In the genomic region with DNA sequence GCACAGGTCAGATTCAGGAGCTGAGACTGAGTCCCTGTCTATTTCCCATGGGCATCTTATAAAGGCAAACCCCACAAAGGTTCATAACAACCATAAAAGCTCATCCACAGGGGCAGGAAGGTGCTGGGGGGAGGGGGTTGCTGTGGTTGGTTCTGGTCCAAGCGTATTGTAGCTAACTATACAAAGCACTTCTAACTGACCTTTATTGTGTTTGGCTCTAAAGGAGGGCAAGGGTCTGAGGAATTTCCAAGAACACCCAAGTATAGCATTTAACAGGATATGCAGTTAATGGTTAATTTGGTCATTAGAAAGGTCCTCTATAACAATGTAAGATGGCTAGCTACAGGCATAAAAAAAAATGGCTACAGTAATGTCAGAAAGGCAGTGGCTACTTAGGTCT, we compare ENCODE assay signal across 30 mouse cellular contexts. TPM values are rescaled to one million over a fixed set of nuclear protein-coding genes. Genes with fewer than 3 reads are reported as not detected.
DNase-seq lines count a peak whose midpoint lies in the region; ATAC-seq and TF ChIP-seq lines count a peak whose summit lies in the region.
"Had no signal": no experiment of that assay in that cellular context is flagged by ENCODE, and none has a peak within 500 bp of the region (broad histone marks: within the 10 kb centered on the region; RNA-seq: fewer than 3 reads in every experiment).

No protein-coding gene starts in this region.

- WGBS in kidney, embryonic 15.5 days, result 87% methylated on average over 1 of the region's 1 CpGs

- no peak for TF ChIP-seq RAD21 in MEL (IDR thresholded peaks at IDR 0.05; ENCODE audit: low read depth, low read length)

- peak; percentile 64; the same call in 1 of the 2 replicates for ATAC-seq in kidney, embryonic 15.5 days (replicated peaks; ENCODE audit: low FRiP score)
- ATAC-seq in erythroid progenitor cell, adult 5-6 weeks (replicated peaks; ENCODE audit: low FRiP score, poor library complexity, severe bottlenecking), result no peak
- ATAC-seq: forebrain, embryonic 13.5 days; forebrain, embryonic 16.5 days; hindbrain, embryonic 16.5 days; intestine, embryonic 15.5 days; Patski had no signal

- no peaks in the 10 kb centered on the region for H3K36me3 ChIP-seq in kidney, embryonic 15.5 days
- peaks cover 27% of the 10 kb centered on the region for H3K36me3 ChIP-seq in E14TG2a.4 (ENCODE audit: insufficient read depth, low read length)
- H3K36me3 ChIP-seq in MEL (ENCODE audit: control insufficient read depth in 1 of 2, insufficient read depth in 2 of 2, low read length in 2 of 2), result no peaks in the 10 kb centered on the region; a peak in 3 of 4 replicates
- H3K36me3 ChIP-seq: embryonic facial prominence, embryonic 10.5 days; embryonic facial prominence, embryonic 13.5 days; forebrain, embryonic 10.5 days; heart, embryonic 12.5 days; hindbrain, embryonic 10.5 days; hindbrain, embryonic 13.5 days; intestine, embryonic 15.5 days had no signal

- H3K79me2 ChIP-seq in MEL (ENCODE audit: control insufficient read depth, insufficient read depth, low read length, poor library complexity), result no peaks in the 10 kb centered on the region

- H3K27ac ChIP-seq in kidney, embryonic 15.5 days, result no peak overlapping the region
- peak overlapping the region; percentile 28; the same call in 1 of the 2 replicates for H3K27ac ChIP-seq in MEL (ENCODE audit: control insufficient read depth, low read depth, low read length)
- H3K27ac ChIP-seq: embryonic facial prominence, embryonic 10.5 days; embryonic facial prominence, embryonic 13.5 days; forebrain, embryonic 10.5 days; forebrain, embryonic 13.5 days; gastrocnemius, adult 2 months; hindbrain, embryonic 10.5 days; hindbrain, embryonic 13.5 days; intestine, embryonic 15.5 days had no signal

- H3K9ac ChIP-seq in kidney, embryonic 15.5 days, result no peak overlapping the region
- peak overlapping the region; percentile 17; the same call in 1 of the 2 replicates for H3K9ac ChIP-seq in MEL (ENCODE audit: control insufficient read depth, low read depth, low read length, poor library complexity, severe bottlenecking)
- H3K9ac ChIP-seq: embryonic facial prominence, embryonic 13.5 days; forebrain, embryonic 13.5 days; heart, embryonic 12.5 days; hindbrain, embryonic 13.5 days; intestine, embryonic 15.5 days had no signal

- H3K27me3 ChIP-seq in kidney, embryonic 15.5 days, result no peaks in the 10 kb centered on the region
- H3K27me3 ChIP-seq in E14TG2a.4 (ENCODE audit: insufficient read depth, low read length), result no peaks in the 10 kb centered on the region
- no peaks in the 10 kb centered on the region for H3K27me3 ChIP-seq in MEL (ENCODE audit: control insufficient read depth in 1 of 2, insufficient read depth in 2 of 2, low read length in 2 of 2)
- H3K27me3 ChIP-seq: embryonic facial prominence, embryonic 13.5 days; forebrain, embryonic 13.5 days; heart, embryonic 12.5 days; hindbrain, embryonic 13.5 days; intestine, embryonic 15.5 days; Patski had no signal

- H3K4me2 ChIP-seq in kidney, embryonic 15.5 days, result no peak overlapping the region
- H3K4me2 ChIP-seq: embryonic facial prominence, embryonic 13.5 days; forebrain, embryonic 13.5 days; heart, embryonic 12.5 days; hindbrain, embryonic 13.5 days; intestine, embryonic 15.5 days had no signal

- no peak overlapping the region for H3K4me3 ChIP-seq in kidney, embryonic 15.5 days (replicated peaks)
- H3K4me3 ChIP-seq in E14TG2a.4 (replicated peaks; ENCODE audit: low read length) (peak overlapping the region; percentile 50), MEL (ENCODE audit: control insufficient read depth in 1 of 2, insufficient read depth in 1 of 2, low read depth in 2 of 2, low read length in 2 of 2) (peak overlapping the region; percentile 18 to 37; a peak in 1 of 4 replicates)
- H3K4me3 ChIP-seq: embryonic facial prominence, embryonic 10.5 days; embryonic facial prominence, embryonic 13.5 days; erythroblast, embryonic 14.5 days; forebrain, embryonic 10.5 days; forebrain, embryonic 13.5 days; gastrocnemius, adult 2 months; heart, embryonic 12.5 days; hindbrain, embryonic 10.5 days; hindbrain, embryonic 13.5 days; intestine, embryonic 15.5 days had no signal

- DNase-seq in kidney, postnatal 25 days, result no peak
- peak; percentile 16 for DNase-seq in A20 (ENCODE audit: low read depth, low spot score)
- DNase-seq in MEL (ENCODE audit: low read depth, low spot score), result no peak
- DNase-seq in right cerebral cortex, postnatal 36 days (ENCODE audit: low spot score in 2 of 2), result no peak
- DNase-seq: adrenal gland, postnatal 10 days; adrenal gland, postnatal 36 days; cerebellum, adult 2 months; cerebellum, adult 9-11 months; cerebellum, postnatal 36 days; embryo, embryonic 11 days; gastrocnemius, adult 2 months; gastrocnemius, postnatal 14 days; heart, adult 11 months; heart, postnatal 36 days; kidney, adult 18-20 months had no signal

- no peak for TF ChIP-seq EP300 in MEL (IDR thresholded peaks at IDR 0.05; ENCODE audit: low read depth in 1 of 2, low read length in 2 of 2)

- TF ChIP-seq CTCF in E14TG2a.4 (conservative IDR thresholded peaks at IDR 0.05; ENCODE audit: low read length) (no peak), MEL (IDR thresholded peaks at IDR 0.05 in 2 of 3, conservative IDR thresholded peaks at IDR 0.05 in 1 of 3; ENCODE audit: control insufficient read depth in 1 of 3, insufficient read depth in 1 of 3, low read depth in 2 of 3, low read length in 3 of 3, poor library complexity in 1 of 3, severe bottlenecking in 1 of 3) (no peak)

- TF ChIP-seq POLR2A in MEL (IDR thresholded peaks at IDR 0.05; ENCODE audit: control insufficient read depth in 1 of 2, insufficient read depth in 1 of 2, low read depth in 1 of 2, low read length in 2 of 2, poor library complexity in 1 of 2), result no peak

- H3K9me3 ChIP-seq in kidney, embryonic 15.5 days (replicated peaks), result no peaks in the 10 kb centered on the region
- H3K9me3 ChIP-seq in E14TG2a.4 (ENCODE audit: low read length) (no peaks in the 10 kb centered on the region), MEL (replicated peaks; ENCODE audit: insufficient read depth, low read length) (no peaks in the 10 kb centered on the region)
- H3K9me3 ChIP-seq: embryonic facial prominence, embryonic 10.5 days; embryonic facial prominence, embryonic 13.5 days; forebrain, embryonic 10.5 days; forebrain, embryonic 13.5 days; heart, embryonic 12.5 days; hindbrain, embryonic 10.5 days; hindbrain, embryonic 13.5 days; intestine, embryonic 15.5 days had no signal

- H3K4me1 ChIP-seq in kidney, embryonic 15.5 days, result no peaks in the 10 kb centered on the region
- H3K4me1 ChIP-seq in E14TG2a.4 (replicated peaks; ENCODE audit: low read depth, low read length), result peaks cover 12% of the 10 kb centered on the region
- peaks cover 0 to 3% of the 10 kb centered on the region in 2 experiments; a peak in 1 of 4 replicates for H3K4me1 ChIP-seq in MEL (ENCODE audit: control insufficient read depth in 1 of 2, insufficient read depth in 2 of 2, low read length in 2 of 2)
- H3K4me1 ChIP-seq: embryonic facial prominence, embryonic 10.5 days; embryonic facial prominence, embryonic 13.5 days; forebrain, embryonic 10.5 days; forebrain, embryonic 13.5 days; hindbrain, embryonic 10.5 days; hindbrain, embryonic 13.5 days; intestine, embryonic 15.5 days had no signal

TF ChIP-seq in MEL, 35 proteins besides CTCF, POLR2A, EP300 and RAD21:
- TF ChIP-seq GATA1 (IDR thresholded peaks at IDR 0.05; ENCODE audit: low read depth, low read length) (no peak), ZKSCAN1 (IDR thresholded peaks at IDR 0.05; ENCODE audit: low read depth, low read length) (no peak), NELFE (IDR thresholded peaks at IDR 0.05; ENCODE audit: low read depth, low read length) (no peak), GABPA (IDR thresholded peaks at IDR 0.05; ENCODE audit: low read depth, low read length) (no peak), SMC3 (IDR thresholded peaks at IDR 0.05; ENCODE audit: low read depth, low read length) (no peak), TCF12 (IDR thresholded peaks at IDR 0.05; ENCODE audit: low read depth, low read length) (no peak), MYC (IDR thresholded peaks at IDR 0.05; ENCODE audit: low read depth, low read length) (no peak), MAZ (IDR thresholded peaks at IDR 0.05; ENCODE audit: low read depth, low read length) (no peak), CHD1 (IDR thresholded peaks at IDR 0.05; ENCODE audit: low read depth, low read length) (no peak), TAL1 (IDR thresholded peaks at IDR 0.05; ENCODE audit: low read length) (no peak)

RNA-seq across cellular contexts. Expression of gene Iqcg, which starts 13.3 kb away (rescaled TPM):
- polyA plus RNA-seq in kidney, embryonic 15.5 days (2015; fragmentation: Nextera tagmentation; extraction: Ambion mirVana), result 3.9 and 4.2 TPM in 2 replicates
- 13.6 and 15.0 TPM in 2 replicates for total RNA-seq in MEL (2012; rRNA removed)
- polyA plus RNA-seq in MEL (2012; ENCODE audit: insufficient read depth in 1 of 2, insufficient read length in 2 of 2, low read depth in 1 of 2, low replicate concordance in 2 of 2, missing spikeins in 1 of 2), result 10 to 100 TPM in 1 of 2 experiments, not detected in 1; 40.4 TPM
- not detected in 2 replicates for total RNA-seq in erythroid progenitor cell, adult 5-6 weeks (2015; ENCODE audit: low replicate concordance)
- under 0.01 TPM in 1 of 2 replicates, not detected in the other for total RNA-seq in erythroid progenitor cell, adult 5-6 weeks (2017; ENCODE audit: low replicate concordance)

RNA-seq across cellular contexts. Expression of gene Rpl35a, which starts 13.6 kb away (rescaled TPM):
- 999 and 1,117 TPM in 2 replicates for polyA plus RNA-seq in kidney, embryonic 15.5 days (2015; fragmentation: Nextera tagmentation; extraction: Ambion mirVana)
- 2,034 and 2,314 TPM in 2 replicates for total RNA-seq in MEL (2012; rRNA removed)
- polyA plus RNA-seq in MEL (2012; ENCODE audit: insufficient read depth in 1 of 2, insufficient read length in 2 of 2, low read depth in 1 of 2, low replicate concordance in 2 of 2, missing spikeins in 1 of 2), result 1,000 to 10,000 TPM in 1 of 2 experiments, not detected in 1; 1,572 TPM
- 809 and 822 TPM in 2 replicates for total RNA-seq in erythroid progenitor cell, adult 5-6 weeks (2015; ENCODE audit: low replicate concordance)
- 235 and 511 TPM in 2 replicates for total RNA-seq in erythroid progenitor cell, adult 5-6 weeks (2017; ENCODE audit: low replicate concordance)

RNA-seq across cellular contexts. Expression of gene Lmln, which starts 19.6 kb away (rescaled TPM):
- polyA plus RNA-seq in kidney, embryonic 15.5 days (2015; fragmentation: Nextera tagmentation; extraction: Ambion mirVana), result 2.3 and 4.1 TPM in 2 replicates
- 2.0 and 2.7 TPM in 2 replicates for total RNA-seq in MEL (2012; rRNA removed)
- polyA plus RNA-seq in MEL (2012; ENCODE audit: insufficient read depth in 1 of 2, insufficient read length in 2 of 2, low read depth in 1 of 2, low replicate concordance in 2 of 2, missing spikeins in 1 of 2), result 1 to 10 TPM in 1 of 2 experiments, not detected in 1; 3.8 TPM
- total RNA-seq in erythroid progenitor cell, adult 5-6 weeks (2015; ENCODE audit: low replicate concordance), result 3.2 and 15.1 TPM in 2 replicates
- 1.2 and 3.8 TPM in 2 replicates for total RNA-seq in erythroid progenitor cell, adult 5-6 weeks (2017; ENCODE audit: low replicate concordance)

Comparison
In these comparisons a context has a peak if more than half of its experiments do, and no peak if none do; other contexts are left out.
1. RNA of gene Iqcg, which starts 13.3 kb away (total RNA-seq): 13.6 to 15.0 TPM in MEL; under 0.01 TPM in erythroid progenitor cell, adult 5-6 weeks; every median in the first group is over 10 times any median in the second.